14 mouse cellular contexts compared by ENCODE assay signal in genomic region chr17:50565376-50566123, GRCm38 (mm10). TPM values are rescaled to one million over a fixed set of nuclear protein-coding genes. Genes with fewer than 3 reads are reported as not detected.
DNase-seq lines count a peak whose midpoint lies in the region; ATAC-seq and TF ChIP-seq lines count a peak whose summit lies in the region.
"Had no signal": no experiment of that assay in that cellular context is flagged by ENCODE, and none has a peak within 500 bp of the region (broad histone marks: within the 10 kb centered on the region; RNA-seq: fewer than 3 reads in every experiment).

No protein-coding gene starts in this region.

- no peak overlapping the region for H3K9ac ChIP-seq in forebrain, postnatal 0 days
- no peak overlapping the region for H3K9ac ChIP-seq in forebrain, embryonic 11.5 days (ENCODE audit: low read length)
- H3K9ac ChIP-seq: embryonic facial prominence, embryonic 13.5 days; liver, postnatal 0 days had no signal

- no peaks in the 10 kb centered on the region for H3K27me3 ChIP-seq in forebrain, postnatal 0 days (ENCODE audit: insufficient read depth, low read length)
- H3K27me3 ChIP-seq in forebrain, embryonic 11.5 days (ENCODE audit: control insufficient read depth, insufficient read depth, low read length): no peaks in the 10 kb centered on the region
- H3K27me3 ChIP-seq: embryonic facial prominence, embryonic 13.5 days had no signal

- peaks cover 7% of the 10 kb centered on the region for H3K4me1 ChIP-seq in forebrain, postnatal 0 days (ENCODE audit: insufficient read depth)
- no peaks in the 10 kb centered on the region for H3K4me1 ChIP-seq in forebrain, embryonic 11.5 days (replicated peaks; ENCODE audit: control insufficient read depth, insufficient read depth, low read length)

- H3K9me3 ChIP-seq in forebrain, postnatal 0 days (ENCODE audit: low read length): no peaks in the 10 kb centered on the region
- no peaks in the 10 kb centered on the region for H3K9me3 ChIP-seq in forebrain, embryonic 11.5 days (ENCODE audit: control insufficient read depth, low read length)
- H3K9me3 ChIP-seq: embryonic facial prominence, embryonic 13.5 days; megakaryocyte, embryonic 14.5 days had no signal

- H3K4me3 ChIP-seq in forebrain, postnatal 0 days (ENCODE audit: low read depth, low read length): no peak overlapping the region
- no peak overlapping the region for H3K4me3 ChIP-seq in forebrain, embryonic 11.5 days (ENCODE audit: low read depth, low read length)
- H3K4me3 ChIP-seq: embryonic facial prominence, embryonic 13.5 days; megakaryocyte, embryonic 14.5 days had no signal

- no peak overlapping the region for H3K4me2 ChIP-seq in forebrain, postnatal 0 days (ENCODE audit: low read depth)
- no peak overlapping the region for H3K4me2 ChIP-seq in forebrain, embryonic 11.5 days (ENCODE audit: low read depth, low read length, severe bottlenecking)
- H3K4me2 ChIP-seq: embryonic facial prominence, embryonic 13.5 days had no signal

- intact Hi-C loops in left cerebral cortex, postnatal 25 days (cut with DNase I): no loop called here

- no peaks in the 10 kb centered on the region for H3K36me3 ChIP-seq in forebrain, postnatal 0 days (ENCODE audit: insufficient read depth)
- no peaks in the 10 kb centered on the region for H3K36me3 ChIP-seq in forebrain, embryonic 11.5 days (ENCODE audit: control insufficient read depth, insufficient read depth, low read length)
- H3K36me3 ChIP-seq: embryonic facial prominence, embryonic 13.5 days had no signal

- peak; percentile 34 for DNase-seq in forebrain, postnatal 0 days
- no peak for DNase-seq in forebrain, embryonic 11.5 days (ENCODE audit: low spot score)
- DNase-seq in spleen, postnatal 36 days (ENCODE audit: low spot score in 2 of 2): peak; percentile 22 to 54
- no peak for DNase-seq in spleen, adult 18-20 months
- DNase-seq in forelimb bud, embryonic 11.5 days (ENCODE audit: low read depth, low spot score): peak; percentile 14
- DNase-seq in retina, postnatal 1 day: peak; percentile 38
- DNase-seq in layer of hippocampus, postnatal 25 days (ENCODE audit: extremely low spot score in 1 of 2, low spot score in 1 of 2): no peak
- DNase-seq in left cerebral cortex, postnatal 25 days (ENCODE audit: low spot score in 2 of 2): no peak
- DNase-seq: adrenal gland, adult 8-10 months; heart, adult 11 months; liver, postnatal 0 days had no signal

- WGBS in forebrain, postnatal 0 days: 26% methylated on average over 8 of the region's 8 CpGs
- whole genome bisulfite sequencing in forebrain, embryonic 11.5 days: 50% methylated on average over 8 of the region's 8 CpGs

- no peak for TF ChIP-seq CTCF in forebrain, postnatal 0 days (IDR thresholded peaks at IDR 0.05; ENCODE audit: low read depth)

- no peak overlapping the region for H3K27ac ChIP-seq in forebrain, postnatal 0 days (ENCODE audit: low read depth, low read length)
- no peak overlapping the region for H3K27ac ChIP-seq in forebrain, embryonic 11.5 days (ENCODE audit: low read depth, low read length)
- H3K27ac ChIP-seq: embryonic facial prominence, embryonic 13.5 days had no signal

- ATAC-seq in forebrain, postnatal 0 days: no peak
- ATAC-seq in forebrain, embryonic 11.5 days (replicated peaks; ENCODE audit: low FRiP score): no peak
- ATAC-seq: intestine, postnatal 0 days; liver, postnatal 0 days had no signal

RNA-seq across cellular contexts. Expression of gene Plcl2, which starts 56.3 kb away (rescaled TPM):
- total RNA-seq in forebrain, postnatal 0 days (2014; rRNA removed): 59.3 and 65.6 TPM in 2 replicates
- 9.6 and 9.8 TPM in 2 replicates for polyA plus RNA-seq in forebrain, postnatal 0 days (2015; fragmentation: Nextera tagmentation; extraction: Ambion mirVana)
- 7.6 and 7.7 TPM in 2 replicates for polyA plus RNA-seq in forebrain, embryonic 11.5 days (2014; fragmentation: Nextera tagmentation; extraction: Ambion mirVana)
- total RNA-seq in layer of hippocampus, postnatal 25 days (2021): 10 to 100 TPM; 57.0 to 60.2 TPM
- total RNA-seq in left cerebral cortex, postnatal 25 days (2021): 10 to 100 TPM; 84.0 to 85.2 TPM

Comparison
In these comparisons a context has a peak if more than half of its experiments do, and no peak if none do; other contexts are left out.
1. DNase-seq: peak in forebrain, postnatal 0 days (single experiment), spleen, postnatal 36 days (2 of 2), forelimb bud, embryonic 11.5 days (single experiment) and retina, postnatal 1 day (single experiment); none in forebrain, embryonic 11.5 days (single experiment), spleen, adult 18-20 months (0 of 2), layer of hippocampus, postnatal 25 days (0 of 2) and left cerebral cortex, postnatal 25 days (0 of 2).